Mouse (Mus musculus): ENCODE measurements around the gene Arhgap44. TPM values are rescaled to one million over a fixed set of nuclear protein-coding genes. Genes with fewer than 3 reads are reported as not detected.

Gene Arhgap44
- polyA plus RNA-seq, 1 experiment from 2014 or later, result 4.1 TPM

DNA sequence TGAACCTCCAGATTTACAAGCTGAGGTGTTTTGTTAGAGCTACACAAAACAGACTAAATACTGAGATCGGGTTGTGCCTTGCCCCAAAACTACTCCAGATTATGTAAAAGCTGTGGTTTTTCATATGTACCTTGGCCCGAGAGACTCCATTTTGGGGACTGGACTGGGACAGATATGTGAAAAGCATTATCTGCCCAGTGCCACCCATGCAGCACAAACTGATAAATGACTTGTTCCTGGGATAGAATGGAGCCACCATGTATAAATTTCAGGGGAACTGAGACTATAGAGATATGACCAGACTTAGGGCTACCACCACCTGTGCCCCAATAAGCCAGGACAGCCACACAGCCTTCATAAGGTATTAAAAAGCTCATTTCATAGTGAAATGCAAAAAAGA is 200.1 kb downstream of the Arhgap44 start:
- no peak overlapping the region for H3K4me3 ChIP-seq (replicated peaks)
- H3K27me3 ChIP-seq, result peaks cover 16% of the 10 kb centered on the region; the same call in 1 of the 2 replicates
- no peaks in the 10 kb centered on the region for H3K9me3 ChIP-seq
- H3K4me2 ChIP-seq, result no peak overlapping the region
- no peak for ATAC-seq (ENCODE audit: insufficient number of reproducible peaks, insufficient read depth, low FRiP score, low TSS enrichment, low read depth)
- WGBS, result 91% methylated on average over 2 of the region's 2 CpGs
- H3K9ac ChIP-seq (replicated peaks), result no peak overlapping the region
- no peak overlapping the region for H3K27ac ChIP-seq
- no peaks in the 10 kb centered on the region for H3K36me3 ChIP-seq
- peaks cover 54% of the 10 kb centered on the region for H3K4me1 ChIP-seq (replicated peaks)

DNA sequence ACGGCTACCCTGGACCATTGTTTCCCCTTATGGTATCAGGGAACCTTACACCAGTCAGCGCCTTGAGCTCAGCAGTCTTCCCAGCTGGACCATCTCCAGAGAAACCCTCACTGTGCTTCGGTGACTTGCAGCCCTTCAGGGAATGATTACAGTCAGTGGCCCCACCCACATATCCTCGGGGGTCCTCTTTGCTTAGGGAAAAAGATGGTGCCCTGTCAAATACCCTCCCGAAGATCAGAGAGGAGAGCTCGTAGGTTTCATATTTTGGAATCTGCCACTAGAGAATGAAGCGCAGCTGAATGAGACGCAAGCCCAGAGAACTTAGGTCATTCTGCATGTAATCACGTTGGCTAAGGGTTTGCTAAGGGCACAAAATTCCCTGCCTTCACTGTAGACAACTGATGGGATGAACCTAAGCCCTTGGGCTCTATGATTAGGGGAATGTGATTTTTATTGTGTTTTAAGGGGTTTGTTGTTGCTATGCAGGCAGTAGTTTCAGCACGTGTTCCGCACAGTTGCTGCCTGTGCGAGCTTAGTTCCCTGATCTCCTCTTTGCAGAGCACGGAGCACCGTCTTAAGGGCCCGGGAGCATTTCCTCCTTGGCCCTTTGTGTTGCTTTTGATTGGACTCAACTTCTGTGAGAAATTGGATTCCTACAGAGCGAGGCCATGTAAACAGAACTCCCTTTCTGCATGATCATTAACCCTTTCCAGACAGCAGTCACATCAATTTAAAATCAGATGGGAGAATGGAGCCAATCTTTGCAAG is 205.6 kb downstream of the Arhgap44 start:
- Histone ChIP-seq H3K27me3 (peaks cover 10% of the 10 kb centered on the region; the same call in 1 of the 2 replicates), H3K4me3 (replicated peaks) (0 out of 2 replicates have a peak overlapping the region, but pooled peaks have one; percentile 3), H3K36me3 (no peaks in the 10 kb centered on the region), H3K4me1 (replicated peaks) (peaks cover 59% of the 10 kb centered on the region), H3K9me3 (no peaks in the 10 kb centered on the region), H3K27ac (peak overlapping the region; percentile 59; the same call in 1 of the 2 replicates), H3K4me2 (peak overlapping the region; percentile 46), H3K9ac (replicated peaks) (no peak overlapping the region)
- 0 out of 2 replicates have a peak, but pooled peaks have one; percentile 40 for ATAC-seq (ENCODE audit: insufficient number of reproducible peaks, insufficient read depth, low FRiP score, low TSS enrichment, low read depth)
- WGBS, result 5% methylated on average over 16 of the region's 16 CpGs

Small RNA genes lying within 50 kb of the gene (microRNA-seq; reads per million reads assigned to microRNA genes)
- not detected for gene Gm25991

Other genes with a start within 250 kb of the Arhgap44 start
- gene Elac2, start 183.9 kb downstream of the Arhgap44 start, polyA plus RNA-seq (2016; fragmentation: Nextera tagmentation; extraction: Ambion mirVana), result 34.1 and 37.3 TPM in 2 replicates
- not detected in 2 replicates for gene 1700086D15Rik, start 3.1 kb downstream of the Arhgap44 start, polyA plus RNA-seq (2016; fragmentation: Nextera tagmentation; extraction: Ambion mirVana)
- gene Myocd, start 107.0 kb upstream of the Arhgap44 start, polyA plus RNA-seq (2016; fragmentation: Nextera tagmentation; extraction: Ambion mirVana), result 0.49 and 0.56 TPM in 2 replicates

Data from limb, embryonic 12.5 days (tissue).